Mouse (Mus musculus) right cerebral cortex, adult 18-20 months (tissue): Measurements from ENCODE around the gene Zic4.

Experiments
- DNase-seq: peaks from one replicate; pipeline ENCODE4 v3.0.0; 2022; ENCODE audit warnings: mixed read lengths

Gene Zic4

DNA sequence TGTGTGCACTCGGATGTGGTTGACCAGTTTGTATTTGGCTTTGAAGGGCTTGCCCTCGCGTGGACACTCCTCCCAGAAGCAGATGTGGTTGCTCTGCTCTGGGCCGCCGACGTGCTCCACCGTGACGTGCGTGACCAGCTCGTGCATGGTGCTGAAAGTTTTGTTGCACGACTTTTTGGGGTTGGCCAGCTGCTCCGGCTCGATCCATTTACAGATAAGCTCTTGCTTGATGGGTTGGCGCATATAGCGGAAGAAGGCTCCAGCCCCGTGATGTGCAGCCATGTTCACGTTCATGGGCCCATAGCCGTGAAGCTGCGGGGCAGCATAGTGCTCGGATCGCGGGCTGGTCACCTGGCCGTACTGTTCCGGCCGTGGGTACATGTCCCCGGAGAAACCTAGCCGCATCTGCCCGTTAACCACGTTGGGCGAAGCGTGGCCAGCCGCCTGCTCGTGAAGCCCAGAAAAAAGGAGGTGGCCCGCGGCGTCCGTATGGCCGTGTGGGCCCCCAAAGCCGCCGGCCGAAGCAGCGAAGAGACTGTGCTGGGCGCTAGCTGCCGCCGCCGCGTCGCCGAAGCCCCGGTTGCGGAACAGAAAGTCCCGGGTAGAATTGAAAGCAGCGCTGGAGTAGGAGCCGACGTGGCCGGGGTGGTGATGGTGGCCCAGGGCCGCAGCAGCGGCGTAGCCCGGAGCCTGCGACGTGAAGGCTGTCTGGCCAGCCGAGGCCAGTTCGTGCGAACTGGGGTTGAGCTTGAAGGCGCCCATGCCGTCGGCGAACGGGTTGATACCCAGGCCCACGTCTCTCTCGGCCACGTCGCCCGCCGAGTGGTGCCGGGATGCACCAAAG, 2.1 kb downstream of the Zic4 start:
- no peak for DNase-seq

DNA sequence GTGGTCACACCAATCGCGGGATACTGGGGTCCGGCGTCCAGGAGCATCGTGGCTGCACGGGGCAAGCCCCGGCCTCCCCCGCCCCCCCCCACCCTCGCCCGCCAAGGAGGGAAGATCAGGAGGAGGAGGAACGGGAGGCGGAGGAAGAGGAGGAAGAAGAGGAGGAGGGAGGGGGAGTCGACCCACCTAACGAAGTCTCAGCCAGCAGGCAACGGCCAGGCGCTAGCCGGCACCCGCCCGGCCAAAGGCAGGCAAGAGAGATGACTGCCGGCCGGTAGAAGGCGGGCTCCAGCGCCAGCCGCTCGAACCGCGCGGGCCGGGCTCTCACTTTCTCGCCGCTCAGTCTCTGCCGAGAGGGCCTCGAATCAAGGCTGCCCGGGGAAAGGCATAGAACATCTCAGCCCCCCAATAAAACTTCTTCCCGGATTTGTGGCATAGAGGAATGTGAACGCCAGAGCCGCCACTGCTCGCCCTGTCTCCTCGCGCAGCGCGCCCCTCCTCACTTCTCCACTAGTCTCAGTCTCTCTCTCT, 2.8 kb downstream of the Zic4 start:
- no peak for DNase-seq

DNA sequence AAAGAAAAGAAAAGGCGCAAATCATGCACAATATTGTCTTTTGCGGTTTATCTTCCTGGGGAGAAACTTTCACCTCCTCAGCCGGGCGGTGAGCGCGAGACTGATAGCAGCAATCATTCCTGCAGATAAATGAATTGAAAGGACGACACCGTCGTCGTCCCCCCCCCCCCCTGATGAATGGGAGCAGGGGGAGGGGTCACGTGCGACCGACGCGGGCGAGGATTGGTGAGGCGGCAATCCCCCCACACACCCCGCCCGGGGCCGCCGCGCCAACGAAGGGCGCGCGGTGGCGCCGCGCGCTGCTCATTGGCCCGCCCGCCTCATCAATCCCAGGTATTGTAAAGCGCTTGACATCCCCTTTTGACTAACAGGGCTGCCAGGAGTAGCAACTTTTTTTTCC, 3.5 kb downstream of the Zic4 start, which contains the start of gene Zic1:
Gene Zic1 (minus strand): TSS at position 147 of the 400 bp plus-strand sequence.
- no peak for DNase-seq

DNA sequence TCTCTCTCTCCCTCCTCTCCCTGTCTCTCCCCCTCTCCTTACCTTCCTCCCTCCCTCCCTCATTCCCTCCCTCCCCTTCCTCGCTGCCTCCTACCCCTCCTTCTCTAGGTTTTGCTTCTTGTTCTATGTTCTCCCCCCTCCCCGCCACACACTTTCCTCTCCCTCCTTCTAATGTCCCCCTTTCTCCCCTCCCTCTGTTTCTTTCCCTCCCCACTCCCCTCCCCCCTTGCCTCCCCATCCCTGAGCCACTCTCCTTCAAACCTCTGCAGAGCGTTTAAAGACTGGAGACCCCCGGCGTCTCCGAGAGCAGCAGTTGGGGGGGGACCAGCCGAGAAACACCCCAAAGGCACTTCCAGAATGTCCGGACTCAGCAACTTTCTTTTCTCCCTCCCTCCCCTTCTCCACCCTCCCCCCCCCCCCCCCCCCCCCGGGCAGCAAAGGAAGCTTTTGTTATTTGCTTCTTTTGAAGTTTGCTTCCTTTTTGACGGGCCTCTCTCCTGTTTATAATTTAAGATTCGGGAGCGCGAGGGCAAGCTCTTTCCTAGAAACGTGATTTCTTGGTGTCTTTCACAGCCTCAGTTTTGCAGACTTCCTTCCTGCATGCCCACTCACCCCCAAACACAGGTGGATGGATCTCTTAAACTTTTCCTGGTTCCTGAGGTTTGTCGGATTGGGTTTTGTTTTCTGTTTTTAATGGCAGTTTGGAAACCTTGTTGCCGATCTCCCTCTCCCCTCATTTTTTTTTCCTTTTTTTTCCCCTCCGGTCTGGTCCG, 4.2 kb downstream of the Zic4 start:
- DNase-seq, result no peak

DNA sequence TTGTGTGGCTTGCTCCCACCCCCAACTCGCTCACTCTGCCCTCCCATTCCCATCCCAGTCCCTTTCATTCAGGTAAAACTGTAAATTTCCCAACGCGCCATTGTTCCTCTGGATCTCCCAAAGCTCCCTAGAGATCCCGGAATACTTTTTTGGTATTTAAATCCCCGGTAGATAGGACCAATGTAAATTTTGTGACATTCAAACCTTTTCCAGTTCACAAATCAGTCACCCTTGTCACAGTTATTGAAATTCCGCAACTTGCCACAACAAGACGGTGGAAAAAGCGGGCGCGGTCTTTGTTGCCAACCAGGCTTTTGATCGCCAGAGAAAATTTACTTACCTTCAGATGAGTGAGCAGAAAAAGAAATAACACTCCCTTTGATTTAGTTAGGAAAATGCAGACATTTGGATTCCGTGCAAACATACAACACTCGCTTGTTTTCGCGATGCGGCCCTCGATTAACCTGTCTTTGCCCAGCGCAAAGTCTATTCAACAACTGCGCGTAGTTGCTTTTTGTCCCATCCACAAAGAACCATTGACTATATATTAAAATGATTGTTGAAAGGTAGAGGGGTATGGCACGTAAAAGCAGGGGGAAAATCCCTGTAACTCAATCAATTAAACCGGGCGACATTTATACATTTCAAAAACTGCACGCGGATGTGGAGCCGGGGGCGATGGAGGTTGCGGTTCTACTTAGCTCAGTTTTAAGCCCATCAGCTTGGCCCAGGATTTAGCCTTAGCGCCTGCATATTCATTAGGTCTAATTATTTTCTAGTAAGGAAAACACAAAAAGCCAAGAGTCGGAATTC, 5.0 kb downstream of the Zic4 start:
- DNase-seq, result no peak

DNA sequence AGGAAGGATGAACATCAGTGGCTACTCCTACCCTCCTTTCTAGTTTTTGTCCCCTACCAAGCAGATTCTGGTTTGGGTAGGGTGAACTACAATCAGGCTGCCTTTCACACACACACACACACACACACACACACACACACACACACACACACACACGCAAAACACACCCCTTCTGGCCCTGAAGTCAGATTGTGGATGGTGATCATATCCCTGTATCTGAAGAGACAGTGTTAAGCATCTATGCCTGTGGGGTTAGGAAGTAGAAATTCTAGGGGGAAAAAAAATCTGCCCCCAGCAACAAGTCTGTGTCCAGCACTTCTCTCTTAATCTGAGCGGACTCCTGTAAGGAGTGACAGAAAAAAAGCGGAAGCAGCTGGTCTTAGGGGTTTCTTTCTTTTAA, 5.9 kb downstream of the Zic4 start:
- no peak for DNase-seq

DNA sequence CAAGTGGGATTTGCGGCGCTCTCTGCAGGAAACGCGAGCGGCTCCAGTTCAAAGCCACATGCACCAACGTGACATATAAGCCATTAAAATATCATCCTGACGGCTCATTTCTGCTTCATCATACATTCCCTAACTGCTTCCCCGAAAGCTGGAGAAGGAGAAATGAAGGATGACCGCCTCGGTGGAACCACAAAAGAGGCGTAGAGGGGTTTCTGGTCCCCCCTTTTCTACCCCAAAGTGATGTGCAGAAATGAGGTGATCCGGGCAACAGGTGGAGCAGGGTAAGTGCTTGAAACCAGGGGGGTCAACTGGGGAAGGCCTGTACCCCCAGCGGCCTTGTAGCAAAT, 6.7 kb downstream of the Zic4 start:
- no peak for DNase-seq

DNA sequence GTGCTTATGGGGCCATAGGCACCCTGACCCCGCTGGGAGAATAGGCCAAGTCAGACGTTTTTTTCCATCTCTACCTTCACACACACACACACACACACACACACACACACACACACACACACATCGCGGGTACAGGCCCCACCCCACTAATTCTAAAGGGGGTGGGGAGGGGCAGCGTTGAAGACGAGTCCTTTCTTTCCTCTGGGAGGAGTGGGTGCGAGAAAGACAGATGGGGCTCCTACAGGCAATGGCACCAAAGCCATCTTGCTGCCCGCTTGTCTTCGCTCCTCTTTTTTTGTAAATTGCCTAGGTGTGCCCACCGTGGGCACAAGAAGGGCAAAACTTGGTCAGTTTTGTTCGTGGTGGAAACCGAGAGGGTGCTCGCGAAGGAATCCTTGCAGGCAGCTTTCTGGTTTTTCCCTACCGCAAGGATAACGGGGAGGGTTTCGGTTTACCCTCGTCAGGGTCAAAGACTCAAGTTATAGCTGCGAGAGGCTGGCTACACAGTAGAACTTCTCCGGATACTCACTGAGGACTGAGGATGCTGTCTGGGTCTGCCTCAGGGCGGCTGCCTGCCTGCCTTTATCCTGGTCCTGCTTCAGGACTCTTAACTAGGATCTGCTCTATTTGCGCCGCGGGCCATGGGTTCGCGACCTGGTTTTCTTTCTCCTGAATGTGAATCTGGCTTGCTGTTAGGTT, 7.2 kb downstream of the Zic4 start:
- DNase-seq, result no peak

DNA sequence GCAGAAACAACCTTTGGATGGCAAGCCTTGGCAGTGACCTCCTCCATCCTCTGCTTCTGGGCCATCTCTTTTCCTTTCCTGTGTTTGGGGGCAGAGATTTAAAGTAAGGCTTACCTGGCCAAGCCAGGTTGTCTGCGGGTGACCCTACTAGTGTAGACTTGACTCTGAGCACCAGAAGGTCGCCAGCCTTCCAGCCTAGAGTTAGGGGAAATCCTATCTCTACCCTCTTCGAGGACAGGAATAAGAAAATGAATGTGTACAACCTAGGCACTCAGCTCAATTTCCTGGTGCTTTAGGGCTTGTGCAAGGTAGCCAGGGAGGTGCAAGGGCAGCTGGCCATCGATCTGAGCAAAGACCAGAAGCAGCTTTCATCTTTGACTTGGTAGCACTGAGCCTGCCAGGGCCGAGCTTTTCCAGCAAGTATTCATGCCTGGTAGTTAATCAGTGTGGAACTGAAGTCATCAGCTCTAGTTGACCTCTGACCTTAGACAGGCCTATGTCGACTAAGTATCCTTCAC, 8.0 kb downstream of the Zic4 start:
- DNase-seq, result no peak

DNA sequence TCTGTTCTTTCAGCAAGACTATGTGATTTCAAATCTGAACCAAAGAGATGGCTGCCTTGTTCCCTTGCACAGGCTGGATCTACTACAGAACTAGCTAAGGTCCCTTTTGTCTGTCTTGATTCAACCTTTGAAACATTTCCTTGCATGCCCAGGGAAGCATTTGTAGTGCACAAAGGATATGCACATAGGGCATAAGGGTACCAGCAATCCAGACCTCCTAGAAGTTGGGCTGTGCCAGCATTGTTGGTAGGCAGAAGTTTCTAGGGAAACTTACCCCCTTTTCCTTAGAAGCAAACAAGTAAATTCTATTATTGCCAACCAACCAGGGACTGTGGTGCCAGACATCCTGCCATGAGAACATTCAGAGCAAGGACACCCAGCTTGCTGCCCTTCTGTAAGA, 8.8 kb downstream of the Zic4 start:
- no peak for DNase-seq

DNA sequence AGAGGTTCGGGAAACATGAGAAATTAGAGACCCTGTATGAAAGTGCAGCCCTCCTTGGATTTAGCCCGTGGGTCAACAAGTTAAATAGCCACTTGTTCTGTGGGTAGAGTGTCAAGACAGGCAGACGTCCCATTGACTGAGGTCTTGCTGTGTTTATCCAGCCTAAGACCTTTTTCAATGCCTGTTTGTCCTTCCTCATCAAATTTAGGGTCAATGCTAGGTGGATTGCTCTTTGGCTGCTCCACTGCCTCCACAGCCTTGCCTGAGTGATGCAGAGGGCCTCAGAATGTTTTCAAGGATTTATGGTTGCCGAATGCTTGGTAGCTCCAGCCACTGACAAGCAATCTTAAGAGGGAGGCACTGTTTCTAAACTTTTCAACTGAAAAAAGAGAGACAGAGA, 9.4 kb downstream of the Zic4 start:
- no peak for DNase-seq

DNA sequence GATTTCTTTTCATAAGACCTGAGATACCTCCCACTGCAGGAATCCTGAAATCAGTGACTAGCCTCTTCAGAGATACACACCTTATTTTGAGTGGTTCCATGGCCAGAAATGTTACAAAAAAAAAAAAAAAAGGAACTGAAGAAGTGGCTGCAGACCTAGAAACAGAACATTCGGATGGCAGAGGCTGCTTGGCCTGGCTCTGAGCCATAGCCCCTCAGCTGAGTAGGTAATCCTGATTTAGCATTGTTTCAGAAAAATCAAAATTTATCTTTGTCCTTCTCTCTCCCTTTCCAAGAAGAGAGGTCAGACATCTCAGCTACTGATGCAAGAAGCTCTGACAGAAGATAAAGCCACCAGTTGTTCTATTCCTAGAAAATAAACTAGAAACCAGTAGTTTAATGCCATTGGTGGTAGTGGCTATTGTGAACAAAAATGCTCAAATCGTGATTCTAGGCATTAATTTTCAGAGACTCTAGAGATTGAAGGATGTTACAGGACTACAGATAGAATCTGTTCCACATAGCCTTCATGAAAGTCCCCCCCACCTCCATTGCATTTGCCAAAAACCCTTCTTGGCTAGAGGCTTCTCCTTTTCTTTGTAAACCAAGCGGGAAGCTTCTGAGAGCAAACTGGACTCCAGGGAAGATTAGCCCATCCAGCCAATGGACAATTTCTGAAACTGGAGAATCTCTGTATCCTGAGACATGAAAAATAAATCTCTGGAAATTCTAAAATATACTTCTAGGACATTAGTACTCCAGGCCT, 11.8 kb downstream of the Zic4 start:
- DNase-seq, result no peak

DNA sequence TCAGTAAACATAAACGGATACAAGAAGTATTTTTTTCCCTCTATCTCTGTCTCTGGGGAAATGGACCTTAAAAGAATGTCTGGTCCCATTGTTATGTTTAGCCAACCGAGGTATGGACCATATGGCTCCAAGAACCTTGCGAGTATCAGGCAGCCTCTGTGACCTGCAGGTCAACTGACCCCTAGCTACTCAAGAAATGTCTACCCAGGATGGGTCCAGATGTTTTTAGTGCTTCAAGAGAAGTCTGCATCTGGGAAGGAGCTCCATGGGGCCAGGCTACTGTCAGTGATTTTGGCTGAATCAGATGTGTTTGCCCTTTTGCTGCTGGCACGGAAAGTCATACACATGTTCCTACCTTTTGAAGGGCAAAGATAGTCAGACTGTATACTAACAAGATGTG, 12.5 kb downstream of the Zic4 start:
- DNase-seq, result no peak

DNA sequence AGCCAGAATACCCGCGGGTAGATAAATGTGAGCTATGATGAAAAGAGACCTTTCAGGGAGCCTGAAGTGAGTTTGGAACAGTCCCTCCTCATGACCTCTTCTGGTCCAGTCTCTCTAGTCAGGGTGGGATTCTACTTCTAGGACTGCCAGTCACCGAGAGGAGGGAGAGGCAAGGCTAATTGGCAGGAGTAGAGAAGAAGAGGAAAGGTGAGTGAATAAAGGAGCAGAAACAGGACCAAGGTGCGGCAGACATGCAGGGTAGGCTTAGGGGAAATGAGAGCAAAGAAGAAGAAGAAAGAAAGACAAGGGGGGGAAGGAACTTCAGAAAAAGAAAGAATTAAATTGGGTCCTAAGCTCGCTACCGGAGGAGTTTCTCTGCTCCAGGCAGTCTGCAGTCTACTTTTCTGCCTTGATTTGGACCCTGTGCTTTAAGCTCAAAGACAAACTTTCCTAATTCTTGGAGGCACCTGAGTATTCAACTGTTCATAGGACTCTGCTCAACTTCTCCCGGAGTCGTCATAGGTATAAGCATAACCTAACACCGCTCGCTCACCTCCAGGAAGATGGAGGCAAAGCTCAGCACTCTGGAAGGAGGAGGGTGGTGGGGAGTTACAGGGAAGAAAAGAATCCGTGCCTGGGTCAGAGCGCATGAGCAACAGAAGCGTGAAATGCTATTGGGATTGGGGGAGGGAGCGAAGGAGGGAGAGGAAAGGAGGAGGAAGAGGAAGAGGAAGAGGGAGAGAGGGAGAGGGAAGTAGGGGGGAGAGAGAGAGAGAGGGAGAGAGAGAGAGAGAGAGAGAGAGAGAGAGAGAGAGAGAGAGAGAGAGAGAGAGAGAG, 15.0 kb downstream of the Zic4 start:
- DNase-seq, result no peak

DNA sequence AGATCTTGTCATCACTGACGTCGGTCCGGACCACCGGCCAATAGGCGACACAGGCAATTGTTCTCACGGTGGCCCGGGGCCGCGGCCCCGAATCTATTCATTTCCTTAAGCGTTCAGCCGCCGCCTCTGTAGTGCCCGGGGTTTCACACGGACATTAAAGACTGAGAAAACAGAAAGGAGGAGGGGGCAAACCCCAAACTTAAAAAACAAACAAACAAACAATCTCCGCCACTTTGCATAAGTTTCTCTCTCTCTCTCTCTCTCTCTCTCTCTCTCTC, 15.6 kb downstream of the Zic4 start:
- no peak for DNase-seq

DNA sequence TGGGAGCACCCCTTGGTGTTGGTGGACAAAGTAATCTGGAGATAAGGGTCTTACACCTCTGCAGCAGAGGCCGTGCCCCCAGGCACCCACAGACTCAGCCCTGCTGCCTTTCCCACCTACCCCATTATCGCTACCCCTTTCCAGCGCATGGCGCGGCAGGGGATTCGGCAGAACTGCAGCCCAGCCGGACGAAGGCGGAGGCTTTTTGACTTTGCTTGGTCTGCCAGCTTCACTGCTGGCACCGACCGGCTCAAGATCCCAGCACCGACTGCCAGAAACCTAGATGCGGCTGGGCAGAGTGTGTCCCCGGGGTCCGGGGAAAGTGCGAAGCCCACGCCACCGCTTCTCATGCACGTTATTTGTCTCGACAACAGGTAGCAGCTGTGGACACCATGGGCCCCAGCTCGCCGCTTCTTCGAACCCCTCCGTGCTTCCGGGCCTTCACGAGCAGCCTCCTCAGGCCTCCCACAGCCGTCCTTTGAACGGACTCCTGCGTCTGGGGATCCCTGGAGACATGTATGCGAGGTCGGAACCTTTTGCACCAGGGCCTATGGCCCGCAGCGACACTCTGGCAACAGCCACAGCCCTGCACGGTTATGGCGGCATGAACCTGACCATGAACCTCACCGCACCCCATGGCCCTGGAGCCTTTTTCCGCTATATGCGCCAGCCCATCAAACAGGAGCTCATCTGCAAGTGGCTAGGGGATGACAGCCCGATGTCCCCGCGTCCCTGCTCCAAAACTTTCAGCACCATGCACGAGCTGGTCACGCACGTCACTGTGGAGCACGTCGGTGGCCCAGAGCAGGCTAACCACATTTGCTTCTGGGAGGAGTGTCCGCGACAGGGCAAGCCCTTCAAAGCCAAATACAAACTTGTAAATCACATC, 16.4 kb downstream of the Zic4 start:
- no peak for DNase-seq

DNA sequence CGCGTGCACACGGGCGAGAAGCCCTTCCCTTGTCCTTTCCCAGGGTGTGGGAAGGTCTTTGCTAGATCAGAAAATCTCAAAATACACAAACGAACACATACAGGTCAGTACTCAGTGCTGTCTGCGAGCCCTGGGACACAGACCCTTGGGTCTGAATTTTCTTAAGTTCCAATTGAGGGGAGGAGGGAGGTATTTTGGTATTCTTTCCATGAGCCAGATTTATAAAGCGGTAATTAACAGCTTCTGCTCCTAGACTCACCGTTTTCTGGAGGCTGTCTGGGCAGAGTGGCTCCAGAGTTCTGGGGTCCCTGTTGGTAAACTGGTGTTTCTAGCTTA, 17.1 kb downstream of the Zic4 start:
- DNase-seq, result no peak

DNA sequence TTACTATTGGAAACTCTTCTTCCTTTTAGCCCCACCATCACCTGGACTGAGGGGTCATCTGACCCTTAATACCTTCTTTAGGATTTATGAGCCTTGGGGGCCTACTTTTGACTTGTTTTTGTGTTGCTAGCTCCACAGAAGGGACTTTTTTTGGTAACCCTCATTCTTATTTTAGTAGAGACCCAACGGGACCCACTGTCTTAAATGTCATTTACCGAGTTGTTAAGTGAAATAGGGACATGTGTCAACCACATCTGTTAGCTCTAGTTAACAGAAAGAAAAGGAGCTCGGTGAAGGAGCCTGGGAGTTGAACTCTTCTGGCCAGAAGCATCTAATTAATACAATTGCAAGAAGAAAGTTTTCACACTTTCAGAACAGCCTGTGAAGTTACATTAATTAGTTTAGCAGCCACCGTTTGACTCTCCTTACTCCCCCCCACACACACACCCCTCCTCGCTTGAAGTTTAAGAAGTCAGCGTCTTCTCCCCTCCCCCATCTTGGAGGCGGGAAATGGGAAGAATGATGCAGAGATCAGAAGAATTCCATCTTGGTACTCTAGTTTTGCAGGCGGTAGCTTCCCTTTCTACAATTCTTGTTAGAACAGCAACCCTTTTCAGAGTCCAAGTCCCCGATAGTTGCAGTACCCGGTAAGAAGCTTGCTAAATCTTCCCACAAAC, 17.7 kb downstream of the Zic4 start:
- no peak for DNase-seq

DNA sequence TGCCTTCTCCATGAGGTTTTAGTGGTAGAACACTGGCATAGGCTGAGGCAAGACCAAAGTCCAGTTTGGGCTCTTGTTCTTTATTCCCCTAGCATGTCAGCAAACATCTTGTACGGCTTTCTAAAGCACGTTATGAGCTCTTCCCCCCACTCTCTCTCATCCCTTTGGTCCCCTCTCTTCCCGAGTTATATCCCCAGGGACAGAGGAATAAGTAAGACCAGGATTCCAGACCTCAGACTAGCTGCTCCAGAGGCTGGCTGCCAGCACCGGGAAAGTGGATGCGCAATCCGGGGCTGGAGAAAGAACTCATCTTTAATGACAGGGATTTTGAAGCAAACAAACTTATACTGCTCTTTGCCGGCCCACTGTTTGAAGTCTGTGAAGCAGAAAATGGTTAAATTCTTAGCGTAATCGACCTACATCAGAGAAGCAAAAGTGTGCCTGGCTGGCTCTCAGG, 18.3 kb downstream of the Zic4 start:
- DNase-seq, result no peak
